Mouse (Mus musculus) liver, adult 2 months (tissue): ENCODE results near the gene Poc1a. TPM values are rescaled to one million over a fixed set of nuclear protein-coding genes. Genes with fewer than 3 reads are reported as not detected.

Experiments
- DNase-seq: peaks from one replicate; pipeline ENCODE4 v3.0.0-alpha.2; 2011; ENCODE audit warnings: low read depth, low spot score; ENCODE audit errors: extremely low read depth
- H3K27ac ChIP-seq: fragments of 200-500 bp; replicated peaks from 2 replicates; pipeline ENCODE4 v1.5.1; 2012; ENCODE audit warnings: low read depth, mild to moderate bottlenecking, control low read depth, inconsistent platforms, low read length; ENCODE audit not compliant: insufficient read depth
- H3K27me3 ChIP-seq: fragments of 200-500 bp; 2 replicates; pipeline ENCODE4 v1.6.1; 2012; ENCODE audit warnings: mild to moderate bottlenecking, moderate library complexity, low read length, inconsistent platforms; ENCODE audit not compliant: control insufficient read depth, insufficient read depth
- H3K36me3 ChIP-seq: fragments of 200-500 bp; 2 replicates; pipeline ENCODE4 v1.6.1; 2012; ENCODE audit warnings: low read length, inconsistent platforms; ENCODE audit not compliant: control insufficient read depth, insufficient read depth
- H3K4me1 ChIP-seq: fragments of 200-500 bp; 2 replicates; pipeline ENCODE4 v1.6.1; 2011; ENCODE audit warnings: low read length; ENCODE audit not compliant: control insufficient read depth, insufficient read depth
- H3K4me3 ChIP-seq: fragments of 200-500 bp; 2 replicates; pipeline ENCODE4 v1.5.1; 2011; ENCODE audit warnings: low read depth, mild to moderate bottlenecking, control low read depth, low read length, moderate library complexity; ENCODE audit not compliant: insufficient read depth
- H3K79me2 ChIP-seq: fragments of 200-500 bp; 2 replicates; pipeline ENCODE4 v1.6.1; 2012; ENCODE audit warnings: inconsistent platforms, mild to moderate bottlenecking, low read length, moderate library complexity; ENCODE audit not compliant: control insufficient read depth, insufficient read depth
- H3K9ac ChIP-seq: fragments of 200-500 bp; 2 replicates; pipeline ENCODE4 v1.6.1; 2012; ENCODE audit warnings: low read depth, mild to moderate bottlenecking, control low read depth, inconsistent platforms, low read length
- CTCF ChIP-seq: fragments of 200-500 bp; IDR thresholded peaks from 2 replicates; pipeline ENCODE4 v1.5.1; 2011; ENCODE audit warnings: low read depth, low read length, control low read depth
- POLR2A ChIP-seq: fragments of 200-500 bp; IDR thresholded peaks from 2 replicates; pipeline ENCODE4 v1.6.1; 2011; ENCODE audit warnings: low read length, control low read depth; ENCODE audit not compliant: insufficient read depth; ENCODE audit errors: extremely low read depth
- WGBS: fragments of 180-500 bp; shearing (Covaris S2); methylation state at CpG from one replicate; pipeline ENCODE4 v1.1.7; 2018; 5-methylcytosine and 5-hydroxymethylcytosine counted together
- polyA plus RNA-seq: library from polyadenylated mRNA; depleted of rRNA; stranded (reverse); fragments of >200 nt; gene quantifications from 2 replicates; pipeline ENCODE4 v1.2.3, GENCODE M21; 2012
- total RNA-seq: library from RNA; depleted of rRNA; stranded (reverse); fragments of >200 nt; gene quantifications from 2 replicates; pipeline ENCODE4 v1.2.3, GENCODE M21; 2014

The Poc1a gene
- total and polyA plus RNA-seq, 2 experiments: 1.8 to 3.9 TPM

GRCm38 (mm10) chr9:106386181-106386864, 105.5 kb downstream of the Poc1a start:
- TF ChIP-seq POLR2A (no peak), CTCF (no peak)
- H3K9ac ChIP-seq: no peak overlapping the region
- no peaks in the 10 kb centered on the region for H3K27me3 ChIP-seq
- no peaks in the 10 kb centered on the region for H3K79me2 ChIP-seq
- no peak for DNase-seq
- WGBS: 79% methylated on average over 12 of the region's 12 CpGs
- H3K4me3 ChIP-seq: no peak overlapping the region
- no peaks in the 10 kb centered on the region for H3K4me1 ChIP-seq
- no peaks in the 10 kb centered on the region for H3K36me3 ChIP-seq
- H3K27ac ChIP-seq: no peak overlapping the region

GRCm38 (mm10) chr9:106392828-106393527, 112.1 kb downstream of the Poc1a start:
- WGBS: 83% methylated on average over 11 of the region's 11 CpGs
- no peak for DNase-seq
- H3K27me3 ChIP-seq: no peaks in the 10 kb centered on the region
- no peaks in the 10 kb centered on the region for H3K4me1 ChIP-seq
- no peak for TF ChIP-seq POLR2A
- TF ChIP-seq CTCF: no peak
- H3K79me2 ChIP-seq: no peaks in the 10 kb centered on the region
- H3K27ac ChIP-seq: no peak overlapping the region
- H3K9ac ChIP-seq: no peak overlapping the region
- H3K4me3 ChIP-seq: no peak overlapping the region
- no peaks in the 10 kb centered on the region for H3K36me3 ChIP-seq

GRCm38 (mm10) chr9:106393548-106393947, 112.7 kb downstream of the Poc1a start:
- DNase-seq: no peak
- no peak for TF ChIP-seq CTCF
- TF ChIP-seq POLR2A: no peak
- 87% methylated on average over 8 of the region's 8 CpGs for WGBS

GRCm38 (mm10) chr9:106394649-106395602, 114.1 kb downstream of the Poc1a start:
- Histone ChIP-seq H3K27ac (no peak overlapping the region), H3K9ac (no peak overlapping the region), H3K4me1 (peaks cover 3% of the 10 kb centered on the region; the same call in 1 of the 2 replicates), H3K36me3 (no peaks in the 10 kb centered on the region), H3K27me3 (no peaks in the 10 kb centered on the region), H3K79me2 (no peaks in the 10 kb centered on the region), H3K4me3 (no peak overlapping the region)
- TF ChIP-seq POLR2A: no peak
- no peak for TF ChIP-seq CTCF
- no peak for DNase-seq
- WGBS: 62% methylated on average over 11 of the region's 11 CpGs

More at GRCm38 (mm10) chr9:106393548-106393947, 112.7 kb downstream of the Poc1a start:
- Histone ChIP-seq H3K79me2 (no peaks in the 10 kb centered on the region), H3K36me3 (no peaks in the 10 kb centered on the region), H3K4me3 (no peak overlapping the region), H3K27me3 (no peaks in the 10 kb centered on the region), H3K27ac (no peak overlapping the region), H3K4me1 (peaks cover 3% of the 10 kb centered on the region; the same call in 1 of the 2 replicates), H3K9ac (no peak overlapping the region)

GRCm38 (mm10) chr9:106397733-106398132, 116.9 kb downstream of the Poc1a start:
- H3K79me2 ChIP-seq: no peaks in the 10 kb centered on the region
- 60% methylated on average over 4 of the region's 4 CpGs for WGBS
- H3K27me3 ChIP-seq: no peaks in the 10 kb centered on the region
- H3K27ac ChIP-seq: no peak overlapping the region
- TF ChIP-seq POLR2A (no peak), CTCF (no peak)
- H3K36me3 ChIP-seq: no peaks in the 10 kb centered on the region
- H3K9ac ChIP-seq: no peak overlapping the region
- H3K4me1 ChIP-seq: peaks cover 3% of the 10 kb centered on the region; the same call in 1 of the 2 replicates
- DNase-seq: no peak
- H3K4me3 ChIP-seq: no peak overlapping the region
